In the genomic region with DNA sequence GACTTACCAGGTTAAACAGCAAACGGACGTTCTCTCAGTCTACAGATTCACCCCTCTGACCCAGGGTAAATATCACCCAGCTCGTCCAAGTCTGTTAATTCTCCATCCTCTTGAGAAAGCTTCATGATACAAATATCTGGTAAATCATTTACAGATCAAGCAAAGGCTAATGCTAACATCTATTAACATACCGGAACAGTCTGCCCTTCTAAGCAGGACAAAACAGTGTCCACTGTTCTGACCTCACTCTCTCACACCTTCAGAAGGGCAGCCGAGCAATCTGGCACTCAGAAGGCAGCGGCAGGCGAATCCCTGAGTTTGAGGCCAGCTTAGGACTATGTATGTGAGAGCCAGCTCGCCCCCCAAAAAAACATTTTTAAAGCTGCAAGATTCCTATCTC, we compare ENCODE assay signal across 14 mouse cellular contexts. TPM values are rescaled to one million over a fixed set of nuclear protein-coding genes. Genes with fewer than 3 reads are reported as not detected.
A peak's percentile ranks its signal among the peaks of the same experiment; 100 is the strongest.
DNase-seq lines count a peak whose midpoint lies in the region; ATAC-seq and TF ChIP-seq lines count a peak whose summit lies in the region.
"Had no signal": no experiment of that assay in that cellular context is flagged by ENCODE, and none has a peak within 500 bp of the region (broad histone marks: within the 10 kb centered on the region; RNA-seq: fewer than 3 reads in every experiment).

No protein-coding gene starts in this region.

- 48% methylated on average over 8 of the region's 8 CpGs for WGBS in hindbrain, embryonic 14.5 days
- 56% methylated on average over 8 of the region's 8 CpGs for WGBS in hindbrain, embryonic 16.5 days
- WGBS in liver, embryonic 13.5 days (ENCODE audit: insufficient replicate concordance), result 78% methylated on average over 8 of the region's 8 CpGs
- 58% methylated on average over 8 of the region's 8 CpGs for WGBS in hindbrain, embryonic 11.5 days

- CTCF ChIA-PET in Patski (lab: Charles Lee), result interaction anchor here (1.9 kb wide), 1 partner anchor 26 kb away, joined by 5 read pairs; no protein-coding TSS in a partner anchor

- in situ Hi-C loops in Patski (cut with MboI; ENCODE audit: low pct_unique_long_range_greater_than_20kb), result no loop called here

- no peaks in the 10 kb centered on the region for H3K27me3 ChIP-seq in hindbrain, embryonic 14.5 days (ENCODE audit: control insufficient read depth, insufficient read depth, low read length)
- no peaks in the 10 kb centered on the region for H3K27me3 ChIP-seq in hindbrain, embryonic 16.5 days (replicated peaks; ENCODE audit: control insufficient read depth, insufficient read depth, low read length)
- no peaks in the 10 kb centered on the region for H3K27me3 ChIP-seq in Patski
- no peaks in the 10 kb centered on the region for H3K27me3 ChIP-seq in liver, embryonic 13.5 days
- H3K27me3 ChIP-seq in hindbrain, embryonic 11.5 days (ENCODE audit: control insufficient read depth, insufficient read depth, low read length), result no peaks in the 10 kb centered on the region
- H3K27me3 ChIP-seq: limb, embryonic 13.5 days had no signal

- H3K9me3 ChIP-seq in hindbrain, embryonic 14.5 days (ENCODE audit: control insufficient read depth, low read length), result no peaks in the 10 kb centered on the region
- H3K9me3 ChIP-seq in hindbrain, embryonic 16.5 days (ENCODE audit: control insufficient read depth, low read length), result no peaks in the 10 kb centered on the region
- no peaks in the 10 kb centered on the region for H3K9me3 ChIP-seq in liver, embryonic 13.5 days (replicated peaks)
- H3K9me3 ChIP-seq in hindbrain, embryonic 11.5 days (ENCODE audit: control insufficient read depth, low read length), result no peaks in the 10 kb centered on the region
- H3K9me3 ChIP-seq: G1E; limb, embryonic 13.5 days; megakaryocyte, embryonic 14.5 days had no signal

- H3K4me2 ChIP-seq in hindbrain, embryonic 14.5 days (replicated peaks), result no peak overlapping the region
- no peak overlapping the region for H3K4me2 ChIP-seq in hindbrain, embryonic 16.5 days (ENCODE audit: low read length)
- H3K4me2 ChIP-seq in liver, embryonic 13.5 days, result no peak overlapping the region
- H3K4me2 ChIP-seq in hindbrain, embryonic 11.5 days (replicated peaks; ENCODE audit: low read depth, low read length), result no peak overlapping the region; the same call in 1 of the 2 replicates
- H3K4me2 ChIP-seq: limb, embryonic 13.5 days had no signal

- POLR2A ChIA-PET in Patski (lab: Charles Lee), result interaction anchor here (1.1 kb wide), 1 partner anchor 101 kb away, joined by 3 read pairs; no protein-coding TSS in a partner anchor

- ATAC-seq in hindbrain, embryonic 14.5 days (ENCODE audit: low FRiP score), result no peak
- no peak for ATAC-seq in hindbrain, embryonic 16.5 days
- peak; percentile 70 for ATAC-seq in Patski
- ATAC-seq in liver, embryonic 13.5 days (ENCODE audit: low read depth), result no peak
- ATAC-seq in hindbrain, embryonic 11.5 days (ENCODE audit: low FRiP score), result no peak

- peak; percentile 13 for DNase-seq in hindbrain, embryonic 14.5 days (ENCODE audit: low spot score)
- DNase-seq in Patski (ENCODE audit: low read depth, low spot score), result no peak
- peak; percentile 92 for DNase-seq in kidney, adult 9 months
- no peak for DNase-seq in liver, embryonic 13.5 days
- DNase-seq in hindbrain, embryonic 11.5 days (ENCODE audit: low spot score), result no peak
- no peak for DNase-seq in thymus, postnatal 10 days (ENCODE audit: low spot score in 2 of 2)
- DNase-seq in right cerebral cortex, postnatal 10 days (ENCODE audit: low spot score in 2 of 2), result no peak
- DNase-seq: adrenal gland, postnatal 25 days; gastrocnemius, adult 2 months; heart, adult 18-20 months had no signal

- H3K4me1 ChIP-seq in hindbrain, embryonic 14.5 days (replicated peaks; ENCODE audit: control insufficient read depth, insufficient read depth, low read length), result peaks cover 35% of the 10 kb centered on the region
- peaks cover 13% of the 10 kb centered on the region for H3K4me1 ChIP-seq in hindbrain, embryonic 16.5 days (ENCODE audit: control insufficient read depth, insufficient read depth, low read depth, low read length)
- peaks cover 33% of the 10 kb centered on the region for H3K4me1 ChIP-seq in liver, embryonic 13.5 days (replicated peaks)
- H3K4me1 ChIP-seq in hindbrain, embryonic 11.5 days (replicated peaks; ENCODE audit: control insufficient read depth, insufficient read depth, low read length), result peaks cover 3% of the 10 kb centered on the region; the same call in 1 of the 2 replicates

- peaks cover 10% of the 10 kb centered on the region for H3K36me3 ChIP-seq in hindbrain, embryonic 14.5 days (replicated peaks; ENCODE audit: control insufficient read depth, insufficient read depth)
- H3K36me3 ChIP-seq in hindbrain, embryonic 16.5 days (ENCODE audit: control insufficient read depth, insufficient read depth, low read length), result peaks cover 2% of the 10 kb centered on the region; the same call in 1 of the 2 replicates
- H3K36me3 ChIP-seq in liver, embryonic 13.5 days, result peaks cover 20% of the 10 kb centered on the region
- H3K36me3 ChIP-seq in hindbrain, embryonic 11.5 days (ENCODE audit: control insufficient read depth, insufficient read depth, low read length), result no peaks in the 10 kb centered on the region

- TF ChIP-seq CTCF in Patski (IDR thresholded peaks at IDR 0.05), result no peak

- no peak overlapping the region for H3K27ac ChIP-seq in hindbrain, embryonic 14.5 days
- H3K27ac ChIP-seq in hindbrain, embryonic 16.5 days (ENCODE audit: low read depth, low read length), result no peak overlapping the region
- H3K27ac ChIP-seq in liver, embryonic 13.5 days, result peak overlapping the region; percentile 53
- no peak overlapping the region for H3K27ac ChIP-seq in hindbrain, embryonic 11.5 days (ENCODE audit: low read depth, low read length)
- H3K27ac ChIP-seq: gastrocnemius, adult 2 months; limb, embryonic 13.5 days had no signal

- H3K9ac ChIP-seq in hindbrain, embryonic 14.5 days, result no peak overlapping the region
- H3K9ac ChIP-seq in hindbrain, embryonic 16.5 days (ENCODE audit: low read depth, low read length), result no peak overlapping the region
- no peak overlapping the region for H3K9ac ChIP-seq in liver, embryonic 13.5 days
- no peak overlapping the region for H3K9ac ChIP-seq in hindbrain, embryonic 11.5 days (ENCODE audit: low read depth, low read length)
- H3K9ac ChIP-seq: limb, embryonic 13.5 days had no signal

- H3K4me3 ChIP-seq in hindbrain, embryonic 14.5 days (replicated peaks; ENCODE audit: low read length), result no peak overlapping the region
- no peak overlapping the region for H3K4me3 ChIP-seq in hindbrain, embryonic 16.5 days (ENCODE audit: low read length)
- no peak overlapping the region for H3K4me3 ChIP-seq in liver, embryonic 13.5 days (replicated peaks)
- H3K4me3 ChIP-seq in hindbrain, embryonic 11.5 days (ENCODE audit: low read depth, low read length), result no peak overlapping the region
- H3K4me3 ChIP-seq: gastrocnemius, adult 2 months; limb, embryonic 13.5 days; megakaryocyte, embryonic 14.5 days had no signal

RNA-seq across cellular contexts. Expression of gene Hnrnpa0, which starts 5.0 kb away (rescaled TPM):
- polyA plus RNA-seq in hindbrain, embryonic 14.5 days (2014; fragmentation: Nextera tagmentation; extraction: Ambion mirVana), result 50.2 and 56.9 TPM in 2 replicates
- 27.7 and 33.3 TPM in 2 replicates for polyA plus RNA-seq in hindbrain, embryonic 16.5 days (2015; fragmentation: Nextera tagmentation; extraction: Ambion mirVana)
- 159 TPM for polyA plus RNA-seq in Patski (2021)
- 12.5 and 15.3 TPM in 2 replicates for polyA plus RNA-seq in liver, embryonic 13.5 days (2015; fragmentation: Nextera tagmentation; extraction: Ambion mirVana)
- 56.9 and 61.9 TPM in 2 replicates for polyA plus RNA-seq in hindbrain, embryonic 11.5 days (2014; fragmentation: Nextera tagmentation; extraction: Ambion mirVana)

RNA-seq across cellular contexts. Expression of gene Klhl3, which starts 10.0 kb away (rescaled TPM):
- 10.8 and 11.9 TPM in 2 replicates for polyA plus RNA-seq in hindbrain, embryonic 14.5 days (2014; fragmentation: Nextera tagmentation; extraction: Ambion mirVana)
- 13.2 and 13.6 TPM in 2 replicates for polyA plus RNA-seq in hindbrain, embryonic 16.5 days (2015; fragmentation: Nextera tagmentation; extraction: Ambion mirVana)
- 0.35 TPM for polyA plus RNA-seq in Patski (2021)
- 0.79 and 0.91 TPM in 2 replicates for polyA plus RNA-seq in liver, embryonic 13.5 days (2015; fragmentation: Nextera tagmentation; extraction: Ambion mirVana)
- 3.8 and 3.9 TPM in 2 replicates for polyA plus RNA-seq in hindbrain, embryonic 11.5 days (2014; fragmentation: Nextera tagmentation; extraction: Ambion mirVana)
- polyA plus RNA-seq: G1E had no signal

RNA-seq across cellular contexts. Expression of gene Idnk, which starts 34.1 kb away (rescaled TPM):
- polyA plus RNA-seq in hindbrain, embryonic 14.5 days (2014; fragmentation: Nextera tagmentation; extraction: Ambion mirVana), result 53.4 and 63.2 TPM in 2 replicates
- 53.5 and 56.3 TPM in 2 replicates for polyA plus RNA-seq in hindbrain, embryonic 16.5 days (2015; fragmentation: Nextera tagmentation; extraction: Ambion mirVana)
- 29.4 TPM for polyA plus RNA-seq in Patski (2021)
- polyA plus RNA-seq in liver, embryonic 13.5 days (2015; fragmentation: Nextera tagmentation; extraction: Ambion mirVana), result 21.8 and 26.3 TPM in 2 replicates
- 57.8 and 62.7 TPM in 2 replicates for polyA plus RNA-seq in hindbrain, embryonic 11.5 days (2014; fragmentation: Nextera tagmentation; extraction: Ambion mirVana)

Comparison
In these comparisons a context has a peak if more than half of its experiments do, and no peak if none do; other contexts are left out.
1. DNase-seq: peak in hindbrain, embryonic 14.5 days (single experiment) and kidney, adult 9 months (single experiment); none in Patski (single experiment), liver, embryonic 13.5 days (single experiment), hindbrain, embryonic 11.5 days (single experiment), thymus, postnatal 10 days (0 of 2) and right cerebral cortex, postnatal 10 days (0 of 2).